Mouse (Mus musculus) spleen, postnatal 4 days (tissue): Measurements from ENCODE around the gene Igfbp7.
"Not testable (repeated sequence)": the region's sequence is repeated elsewhere in the genome, so short reads cannot be mapped to it uniquely, and the experiment has no call there.

Experiments
- DNase-seq, 2 experiments: peaks; one replicate each; pipeline ENCODE4 v3.0.0; 2022; ENCODE audit warnings: low spot score in 2 of 2

The Igfbp7 gene

GRCm38 (mm10) chr5:77407341-77408298 is at the start of gene Igfbp7:
Gene Igfbp7 (minus strand): TSS chr5:77408041.
- peak; percentile 25 to 77 for DNase-seq

- DNase-seq: no peak
Measured at GRCm38 (mm10) chr5:77452103-77452502, 44.3 kb upstream of the Igfbp7 start.

GRCm38 (mm10) chr5:77449531-77449930 is 41.7 kb upstream of the Igfbp7 start:
- DNase-seq: no peak

GRCm38 (mm10) chr5:77445431-77445830 is 37.6 kb upstream of the Igfbp7 start:
- DNase-seq: no peak

- no peak for DNase-seq
Measured at GRCm38 (mm10) chr5:77443889-77444573, 36.2 kb upstream of the Igfbp7 start.

GRCm38 (mm10) chr5:77442856-77443623 is 35.2 kb upstream of the Igfbp7 start:
- DNase-seq: no peak

- DNase-seq: no peak
Measured at GRCm38 (mm10) chr5:77436308-77436707, 28.5 kb upstream of the Igfbp7 start.

- DNase-seq: no peak
Measured at GRCm38 (mm10) chr5:77434060-77434459, 26.2 kb upstream of the Igfbp7 start.

- DNase-seq: no peak
Measured at GRCm38 (mm10) chr5:77433561-77433960, 25.7 kb upstream of the Igfbp7 start.

GRCm38 (mm10) chr5:77433119-77433518 is 25.3 kb upstream of the Igfbp7 start:
- no peak for DNase-seq

GRCm38 (mm10) chr5:77432446-77432845 is 24.6 kb upstream of the Igfbp7 start:
- no peak for DNase-seq

GRCm38 (mm10) chr5:77431068-77431467 is 23.2 kb upstream of the Igfbp7 start:
- DNase-seq: no peak

GRCm38 (mm10) chr5:77430471-77430870 is 22.6 kb upstream of the Igfbp7 start:
- no peak for DNase-seq

GRCm38 (mm10) chr5:77430049-77430448 is 22.2 kb upstream of the Igfbp7 start:
- DNase-seq: no peak

GRCm38 (mm10) chr5:77428526-77428925 is 20.7 kb upstream of the Igfbp7 start:
- DNase-seq: no peak

- no peak for DNase-seq
Measured at GRCm38 (mm10) chr5:77427986-77428385, 20.1 kb upstream of the Igfbp7 start.

- DNase-seq: no peak
Measured at GRCm38 (mm10) chr5:77425721-77426500, 18.1 kb upstream of the Igfbp7 start.

GRCm38 (mm10) chr5:77419537-77419936 is 11.7 kb upstream of the Igfbp7 start:
- not testable (repeated sequence) for DNase-seq

- DNase-seq: no peak
Measured at GRCm38 (mm10) chr5:77416058-77416457, 8.2 kb upstream of the Igfbp7 start.

GRCm38 (mm10) chr5:77408530-77408929 is 689 bp upstream of the Igfbp7 start:
- DNase-seq: no peak

GRCm38 (mm10) chr5:77406371-77406871 is 1.4 kb downstream of the Igfbp7 start:
- no peak for DNase-seq
